ENCODE assay signal across 11 mouse cellular contexts in the genomic region with DNA sequence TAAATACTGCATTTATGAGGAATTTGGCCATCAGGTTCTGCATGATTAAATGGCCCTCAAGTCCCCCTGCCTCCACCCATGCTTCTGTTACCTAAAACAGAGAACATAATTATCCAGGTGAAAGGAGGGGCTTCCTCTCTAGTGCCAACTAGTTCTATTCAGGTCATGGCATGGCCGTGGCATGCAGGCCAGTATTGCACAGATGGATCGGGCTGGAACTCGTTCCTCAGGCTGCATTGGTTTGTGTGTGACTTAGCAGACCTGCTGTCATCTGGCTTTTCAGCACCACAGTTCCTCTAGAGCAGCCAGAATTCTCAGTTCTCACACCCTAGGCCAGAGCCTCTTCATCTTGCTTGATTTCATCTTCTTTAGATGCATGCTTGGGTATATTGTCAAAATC.
DNase-seq lines count a peak whose midpoint lies in the region; ATAC-seq and TF ChIP-seq lines count a peak whose summit lies in the region.
"Had no signal": no experiment of that assay in that cellular context is flagged by ENCODE, and none has a peak within 500 bp of the region (broad histone marks: within the 10 kb centered on the region; RNA-seq: fewer than 3 reads in every experiment).

No protein-coding gene starts in this region.

- no peaks in the 10 kb centered on the region for H3K36me3 ChIP-seq in limb, embryonic 15.5 days
- H3K36me3 ChIP-seq: midbrain, embryonic 13.5 days had no signal

- intact Hi-C loops in gastrocnemius, adult 2 months (cut with DNase I): no loop called here
- intact Hi-C loops in gastrocnemius, postnatal 36 days (cut with DNase I): no loop called here
- intact Hi-C loops in left cerebral cortex, postnatal 4 days (cut with DNase I): no loop called here
- intact Hi-C loops in left cerebral cortex, postnatal 36 days (cut with DNase I): no loop called here

- H3K4me3 ChIP-seq in gastrocnemius, adult 2 months: no peak overlapping the region
- H3K4me3 ChIP-seq in limb, embryonic 15.5 days: no peak overlapping the region
- H3K4me3 ChIP-seq: midbrain, embryonic 13.5 days had no signal

- no peak for TF ChIP-seq CTCF in gastrocnemius, adult 2 months (IDR thresholded peaks at IDR 0.05)

- WGBS in limb, embryonic 15.5 days: 41% methylated on average over 3 of the region's 3 CpGs

- no peak for DNase-seq in gastrocnemius, adult 2 months
- DNase-seq in gastrocnemius, postnatal 36 days: no peak
- peak; percentile 32 for DNase-seq in left cerebral cortex, postnatal 4 days
- DNase-seq in left cerebral cortex, postnatal 36 days (ENCODE audit: low spot score in 2 of 2): no peak
- peak; percentile 77 for DNase-seq in cerebellum, adult 9-11 months
- no peak for DNase-seq in adrenal gland, postnatal 14 days
- DNase-seq: liver; right cerebral cortex, postnatal 4 days had no signal

- no peaks in the 10 kb centered on the region for H3K9me3 ChIP-seq in limb, embryonic 15.5 days
- H3K9me3 ChIP-seq: midbrain, embryonic 13.5 days had no signal

- H3K27ac ChIP-seq in gastrocnemius, adult 2 months: peak overlapping the region; percentile 38; the same call in 1 of the 2 replicates
- H3K27ac ChIP-seq in limb, embryonic 15.5 days: peak overlapping the region; percentile 75
- H3K27ac ChIP-seq: midbrain, embryonic 13.5 days had no signal

- H3K4me1 ChIP-seq in limb, embryonic 15.5 days: peaks cover 30% of the 10 kb centered on the region

- no peak overlapping the region for H3K4me2 ChIP-seq in limb, embryonic 15.5 days
- H3K4me2 ChIP-seq: midbrain, embryonic 13.5 days had no signal

- no peak overlapping the region for H3K9ac ChIP-seq in limb, embryonic 15.5 days
- H3K9ac ChIP-seq: midbrain, embryonic 13.5 days had no signal

- H3K27me3 ChIP-seq in limb, embryonic 15.5 days: no peaks in the 10 kb centered on the region
- H3K27me3 ChIP-seq: midbrain, embryonic 13.5 days had no signal

- ATAC-seq in limb, embryonic 15.5 days (ENCODE audit: insufficient number of reproducible peaks, low FRiP score, low TSS enrichment, low read depth): 0 out of 2 replicates have a peak, but pooled peaks have one; percentile 10
- no peak for ATAC-seq in megakaryocyte-erythroid progenitor cell, adult 5-6 weeks (replicated peaks; ENCODE audit: low FRiP score, low TSS enrichment, poor library complexity, severe bottlenecking)
- ATAC-seq: midbrain, embryonic 13.5 days had no signal

Comparison
In these comparisons a context has a peak if more than half of its experiments do, and no peak if none do; other contexts are left out.
1. DNase-seq: peak in left cerebral cortex, postnatal 4 days (single experiment) and cerebellum, adult 9-11 months (single experiment); none in gastrocnemius, adult 2 months (single experiment), gastrocnemius, postnatal 36 days (0 of 2), left cerebral cortex, postnatal 36 days (0 of 2) and adrenal gland, postnatal 14 days (single experiment).